Mouse (Mus musculus): ENCODE measurements around the gene Atpaf1. TPM values are rescaled to one million over a fixed set of nuclear protein-coding genes. Genes with fewer than 3 reads are reported as not detected.

The Atpaf1 gene
- polyA plus RNA-seq, 1 experiment from 2014 or later: 30.1 TPM

DNA sequence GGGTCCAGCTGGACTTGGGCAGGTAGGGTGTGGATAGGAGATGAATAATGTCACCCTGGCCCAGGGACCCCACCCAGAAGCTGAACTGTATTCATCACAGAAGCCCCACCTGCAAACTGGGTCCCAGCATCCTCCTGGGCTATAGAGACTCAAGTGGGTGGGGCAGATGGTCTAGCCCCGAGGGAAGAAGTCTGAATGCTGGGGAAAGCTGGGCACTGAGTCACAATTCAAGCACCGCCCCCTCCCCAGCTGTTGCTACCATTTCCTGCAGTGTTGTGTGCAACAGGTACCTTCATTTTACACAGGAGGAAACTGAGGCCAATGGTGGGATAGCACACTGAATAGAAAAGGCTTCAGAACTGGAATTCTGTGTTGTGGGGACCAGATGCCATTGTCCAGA, 47.4 kb downstream of the Atpaf1 start:
- no peak for ATAC-seq
- Histone ChIP-seq H3K4me3 (no peak overlapping the region), H3K4me1 (peaks cover 57% of the 10 kb centered on the region), H3K4me2 (no peak overlapping the region), H3K27me3 (replicated peaks) (no peaks in the 10 kb centered on the region), H3K27ac (no peak overlapping the region), H3K9ac (no peak overlapping the region), H3K36me3 (peaks cover 49% of the 10 kb centered on the region), H3K9me3 (replicated peaks) (no peaks in the 10 kb centered on the region)
- WGBS (ENCODE audit: insufficient replicate concordance): 62% methylated on average over 2 of the region's 2 CpGs

- Histone ChIP-seq H3K27me3 (replicated peaks) (no peaks in the 10 kb centered on the region), H3K4me3 (no peak overlapping the region), H3K9me3 (replicated peaks) (no peaks in the 10 kb centered on the region), H3K4me1 (peaks cover 55% of the 10 kb centered on the region), H3K27ac (no peak overlapping the region), H3K9ac (no peak overlapping the region), H3K36me3 (peaks cover 46% of the 10 kb centered on the region), H3K4me2 (no peak overlapping the region)
- WGBS (ENCODE audit: insufficient replicate concordance): 79% methylated on average over 2 of the region's 2 CpGs
- no peak for ATAC-seq
Observed at GRCm38 (mm10) chr4:115835576-115835975, 51.0 kb downstream of the Atpaf1 start.

GRCm38 (mm10) chr4:115838196-115838595, 53.6 kb downstream of the Atpaf1 start:
- WGBS (ENCODE audit: insufficient replicate concordance): 22% methylated on average over 4 of the region's 4 CpGs
- Histone ChIP-seq H3K4me3 (peak overlapping the region; percentile 96), H3K36me3 (peaks cover 45% of the 10 kb centered on the region), H3K27me3 (replicated peaks) (no peaks in the 10 kb centered on the region), H3K27ac (peak overlapping the region; percentile 16; the same call in 1 of the 2 replicates), H3K9ac (peak overlapping the region; percentile 95), H3K9me3 (replicated peaks) (no peaks in the 10 kb centered on the region), H3K4me1 (peaks cover 64% of the 10 kb centered on the region), H3K4me2 (peak overlapping the region; percentile 80)
- no peak for ATAC-seq

DNA sequence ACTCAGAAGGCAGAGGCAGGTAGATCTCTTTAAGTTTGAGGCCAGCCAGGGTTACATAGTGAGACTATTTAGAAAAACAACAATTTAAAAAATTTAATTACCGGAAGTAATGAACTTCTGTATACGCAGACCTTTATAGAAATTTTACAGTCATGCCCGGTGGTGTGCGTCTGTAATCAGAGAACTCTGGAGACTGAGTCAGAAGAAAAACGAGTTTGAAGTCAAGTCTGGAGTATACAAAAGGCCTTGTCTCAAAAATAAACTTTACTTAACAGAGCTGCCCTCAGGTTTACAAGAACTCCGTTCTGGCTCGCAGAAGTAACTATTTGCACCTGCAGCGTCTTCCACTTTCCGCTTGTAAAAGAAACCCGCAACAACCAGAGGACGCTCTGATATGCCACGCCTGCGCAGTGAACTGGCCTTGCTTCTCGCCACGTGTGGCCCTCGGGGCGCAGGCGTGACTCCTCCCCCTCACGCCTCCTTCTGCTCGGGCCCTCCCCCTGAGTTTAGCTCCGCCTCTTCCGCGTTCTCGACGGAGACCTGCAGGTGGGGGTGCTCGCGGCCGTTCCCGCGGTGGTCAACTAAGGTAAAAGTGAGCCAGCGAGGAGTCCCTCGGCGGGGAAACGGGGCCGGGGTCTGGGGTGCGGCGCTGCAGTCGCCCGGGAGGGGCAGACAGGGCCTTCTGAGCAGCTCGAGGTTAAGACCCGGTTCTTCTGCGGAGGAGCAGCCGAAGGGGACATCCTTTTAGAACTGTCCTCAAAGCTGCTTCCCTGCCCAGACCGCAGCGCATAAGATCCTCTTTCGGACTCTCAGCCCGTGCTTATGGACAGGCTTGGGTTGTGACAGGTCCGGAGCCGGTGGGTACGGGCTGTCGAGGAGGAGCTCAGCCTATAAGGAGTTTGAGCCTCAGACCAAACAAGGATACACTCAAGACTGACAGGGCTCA, 54.4 kb downstream of the Atpaf1 start, which contains the start of gene Mknk1:
Gene Mknk1, plus strand, starts transcription at position 503 of the 946 bp plus-strand sequence.
- Histone ChIP-seq H3K27ac (peak within 1 kb of the TSS; percentile 84), H3K9ac (peak within 1 kb of the TSS; percentile 95), H3K36me3 (peaks cover 45% of the 10 kb centered on the region), H3K4me1 (peaks cover 72% of the 10 kb centered on the region), H3K4me3 (peak within 1 kb of the TSS; percentile 96), H3K9me3 (replicated peaks) (no peaks in the 10 kb centered on the region), H3K4me2 (peak within 1 kb of the TSS; percentile 80), H3K27me3 (replicated peaks) (no peaks in the 10 kb centered on the region)
- 1% methylated on average over 51 of the region's 51 CpGs for WGBS (ENCODE audit: insufficient replicate concordance)
- ATAC-seq: peak; percentile 93

GRCm38 (mm10) chr4:115839956-115840355, 55.3 kb downstream of the Atpaf1 start:
- Histone ChIP-seq H3K36me3 (peaks cover 44% of the 10 kb centered on the region), H3K27me3 (replicated peaks) (no peaks in the 10 kb centered on the region), H3K27ac (peak overlapping the region; percentile 84; the same call in 1 of the 2 replicates), H3K4me1 (peaks cover 80% of the 10 kb centered on the region), H3K4me2 (peak overlapping the region; percentile 80), H3K9me3 (replicated peaks) (no peaks in the 10 kb centered on the region), H3K9ac (peak overlapping the region; percentile 95), H3K4me3 (peak overlapping the region; percentile 96)
- 50% methylated on average over 4 of the region's 4 CpGs for WGBS (ENCODE audit: insufficient replicate concordance)
- no peak for ATAC-seq

GRCm38 (mm10) chr4:115840842-115841241, 56.2 kb downstream of the Atpaf1 start:
- peak overlapping the region; percentile 96 for H3K4me3 ChIP-seq
- 80% methylated on average over 4 of the region's 4 CpGs for WGBS (ENCODE audit: insufficient replicate concordance)
- H3K4me1 ChIP-seq: peaks cover 87% of the 10 kb centered on the region
- H3K27ac ChIP-seq: no peak overlapping the region
- no peaks in the 10 kb centered on the region for H3K9me3 ChIP-seq (replicated peaks)
- H3K36me3 ChIP-seq: peaks cover 40% of the 10 kb centered on the region
- H3K27me3 ChIP-seq (replicated peaks): no peaks in the 10 kb centered on the region
- peak overlapping the region; percentile 80 for H3K4me2 ChIP-seq
- no peak for ATAC-seq
- peak overlapping the region; percentile 95 for H3K9ac ChIP-seq

DNA sequence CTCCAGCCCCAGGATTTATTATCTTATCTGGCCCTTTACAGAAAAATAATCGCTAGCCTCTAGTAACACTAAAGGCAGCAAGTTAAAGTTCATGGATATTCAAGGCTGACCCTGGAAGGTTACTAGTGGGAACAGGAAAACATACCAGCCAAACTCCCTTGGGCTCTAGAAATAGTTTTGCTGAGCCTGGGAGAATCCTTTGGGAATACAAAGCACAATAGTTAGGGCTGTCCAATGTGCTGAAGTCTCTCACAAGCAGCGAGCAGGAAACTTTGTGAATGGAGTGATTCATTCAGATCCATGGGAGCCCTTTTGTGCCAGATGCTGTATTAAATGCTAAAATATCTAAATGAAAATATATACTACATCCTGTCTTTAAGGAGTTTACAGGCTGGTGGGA, 62.0 kb downstream of the Atpaf1 start:
- Histone ChIP-seq H3K9me3 (replicated peaks) (no peaks in the 10 kb centered on the region), H3K27ac (peak overlapping the region; percentile 94), H3K4me1 (peaks cover 96% of the 10 kb centered on the region), H3K9ac (no peak overlapping the region), H3K4me3 (no peak overlapping the region), H3K36me3 (peaks cover 83% of the 10 kb centered on the region), H3K27me3 (replicated peaks) (no peaks in the 10 kb centered on the region), H3K4me2 (0 out of 2 replicates have a peak overlapping the region, but pooled peaks have one; percentile 69)
- 56% methylated on average over 2 of the region's 2 CpGs for whole genome bisulfite sequencing (ENCODE audit: insufficient replicate concordance)
- no peak for ATAC-seq

DNA sequence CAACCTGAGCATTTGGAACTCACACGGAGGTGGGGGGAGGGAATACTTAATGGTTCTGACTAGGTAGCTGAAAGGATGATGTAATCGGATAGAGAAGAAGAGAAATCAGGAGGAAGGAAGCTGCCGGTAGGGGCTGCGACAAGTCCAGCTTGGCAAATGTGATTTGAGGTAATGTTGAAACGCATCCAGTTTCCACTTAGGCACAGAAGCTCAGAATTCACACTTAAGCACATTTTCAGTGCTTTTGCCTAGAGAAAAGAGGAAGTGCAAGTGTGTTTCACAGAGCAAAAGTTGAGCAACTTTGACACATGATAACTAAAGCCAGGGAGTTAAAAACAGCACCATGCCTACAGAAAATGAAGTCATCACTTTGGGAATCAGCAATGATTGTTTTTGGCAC, 62.8 kb downstream of the Atpaf1 start:
- H3K4me2 ChIP-seq: peak overlapping the region; percentile 69

DNA sequence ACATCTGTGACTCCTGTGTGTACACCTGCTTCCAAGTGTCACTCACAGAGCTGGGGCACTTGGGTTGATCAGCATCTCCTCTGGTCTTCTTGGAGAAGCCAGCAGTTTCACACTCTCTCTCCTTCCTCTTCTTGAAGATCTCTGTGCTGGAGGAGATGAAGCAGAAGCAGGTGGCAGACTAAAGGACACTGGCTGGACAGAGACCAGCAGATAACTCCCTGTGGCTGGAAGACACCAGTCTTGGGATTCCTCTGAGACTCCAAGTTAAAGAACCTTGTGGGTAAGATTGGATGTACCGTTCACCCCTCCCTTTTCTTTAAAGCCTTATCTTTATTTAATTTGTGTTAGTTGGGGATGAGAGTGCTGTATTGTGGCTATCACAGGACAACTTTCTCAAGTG, 63.5 kb downstream of the Atpaf1 start:
- H3K4me3 ChIP-seq: no peak overlapping the region
- peaks cover 88% of the 10 kb centered on the region for H3K4me1 ChIP-seq

More for the DNA sequence above, 62.8 kb downstream of the Atpaf1 start:
- Histone ChIP-seq H3K9me3 (replicated peaks) (no peaks in the 10 kb centered on the region), H3K4me3 (no peak overlapping the region), H3K36me3 (peaks cover 83% of the 10 kb centered on the region), H3K27me3 (replicated peaks) (no peaks in the 10 kb centered on the region), H3K27ac (peak overlapping the region; percentile 94), H3K4me1 (peaks cover 96% of the 10 kb centered on the region), H3K9ac (peak overlapping the region; percentile 65)
- ATAC-seq: no peak
- 23% methylated on average over 5 of the region's 5 CpGs for WGBS (ENCODE audit: insufficient replicate concordance)

DNA sequence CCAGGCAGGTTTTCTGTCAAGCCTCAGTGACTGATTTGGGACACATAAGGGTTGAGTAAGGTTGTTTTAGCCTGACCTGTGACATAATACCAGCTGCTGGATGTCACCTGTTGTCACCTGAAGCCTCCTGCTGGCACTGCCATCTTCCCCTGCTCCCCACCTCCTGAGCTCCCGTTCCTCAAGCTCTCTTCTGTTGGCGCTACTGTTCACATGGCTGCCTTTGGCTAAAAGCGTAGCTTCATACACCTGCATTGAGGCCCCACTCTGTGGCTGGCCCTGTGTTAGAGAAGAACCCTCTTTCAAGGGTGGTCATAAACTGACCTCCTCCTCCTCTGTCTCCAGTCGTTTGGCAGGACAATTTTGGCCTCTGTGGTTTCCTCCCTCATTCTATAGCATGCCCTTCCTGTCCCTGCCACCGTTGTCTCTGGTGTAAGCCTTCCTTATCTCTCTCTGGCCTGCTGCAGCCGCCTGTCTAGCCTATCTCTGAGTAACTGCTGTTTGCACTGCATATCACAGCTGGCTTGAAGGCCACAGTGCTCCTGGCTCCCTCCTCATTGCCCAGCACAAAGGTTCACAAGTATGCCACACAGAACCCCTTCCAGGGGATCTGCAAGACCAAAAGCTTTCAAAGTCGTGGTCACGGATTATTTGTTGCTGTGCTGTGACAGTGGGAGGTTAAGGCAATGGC, 64.5 kb downstream of the Atpaf1 start:
- ATAC-seq: peak; percentile 99
- peaks cover 84% of the 10 kb centered on the region for H3K36me3 ChIP-seq
- peak overlapping the region; percentile 65 for H3K9ac ChIP-seq
- peaks cover 85% of the 10 kb centered on the region for H3K4me1 ChIP-seq
- peak overlapping the region; percentile 94 for H3K27ac ChIP-seq
- WGBS (ENCODE audit: insufficient replicate concordance): 5% methylated on average over 8 of the region's 8 CpGs
- peak overlapping the region; percentile 36 for H3K4me3 ChIP-seq
- H3K9me3 ChIP-seq (replicated peaks): no peaks in the 10 kb centered on the region
- no peaks in the 10 kb centered on the region for H3K27me3 ChIP-seq (replicated peaks)
- peak overlapping the region; percentile 69 for H3K4me2 ChIP-seq

More for the DNA sequence above, 63.5 kb downstream of the Atpaf1 start:
- peak overlapping the region; percentile 69 for H3K4me2 ChIP-seq
- peaks cover 86% of the 10 kb centered on the region for H3K36me3 ChIP-seq
- H3K9me3 ChIP-seq (replicated peaks): no peaks in the 10 kb centered on the region
- no peaks in the 10 kb centered on the region for H3K27me3 ChIP-seq (replicated peaks)
- H3K27ac ChIP-seq: peak overlapping the region; percentile 94
- peak; percentile 23; the same call in 1 of the 2 replicates for ATAC-seq
- 28% methylated on average over 1 of the region's 1 CpGs for WGBS (ENCODE audit: insufficient replicate concordance)
- H3K9ac ChIP-seq: peak overlapping the region; percentile 65

GRCm38 (mm10) chr4:115850111-115850510, 65.5 kb downstream of the Atpaf1 start:
- peaks cover 86% of the 10 kb centered on the region for H3K4me1 ChIP-seq
- H3K36me3 ChIP-seq: peaks cover 85% of the 10 kb centered on the region
- peak overlapping the region; percentile 62 for H3K9ac ChIP-seq
- no peaks in the 10 kb centered on the region for H3K27me3 ChIP-seq (replicated peaks)
- peak; percentile 20; the same call in 1 of the 2 replicates for ATAC-seq
- 43% methylated on average over 2 of the region's 2 CpGs for WGBS (ENCODE audit: insufficient replicate concordance)
- peak overlapping the region; percentile 94 for H3K27ac ChIP-seq
- peak overlapping the region; percentile 36 for H3K4me3 ChIP-seq
- H3K4me2 ChIP-seq: peak overlapping the region; percentile 69
- no peaks in the 10 kb centered on the region for H3K9me3 ChIP-seq (replicated peaks)
